Mouse (Mus musculus) right cerebral cortex, postnatal 4 days (tissue): ENCODE results near the gene Epha1.

Experiments
- DNase-seq: peaks from one replicate; pipeline ENCODE4 v3.0.0-alpha.2; 2022

Epha1 gene

DNA sequence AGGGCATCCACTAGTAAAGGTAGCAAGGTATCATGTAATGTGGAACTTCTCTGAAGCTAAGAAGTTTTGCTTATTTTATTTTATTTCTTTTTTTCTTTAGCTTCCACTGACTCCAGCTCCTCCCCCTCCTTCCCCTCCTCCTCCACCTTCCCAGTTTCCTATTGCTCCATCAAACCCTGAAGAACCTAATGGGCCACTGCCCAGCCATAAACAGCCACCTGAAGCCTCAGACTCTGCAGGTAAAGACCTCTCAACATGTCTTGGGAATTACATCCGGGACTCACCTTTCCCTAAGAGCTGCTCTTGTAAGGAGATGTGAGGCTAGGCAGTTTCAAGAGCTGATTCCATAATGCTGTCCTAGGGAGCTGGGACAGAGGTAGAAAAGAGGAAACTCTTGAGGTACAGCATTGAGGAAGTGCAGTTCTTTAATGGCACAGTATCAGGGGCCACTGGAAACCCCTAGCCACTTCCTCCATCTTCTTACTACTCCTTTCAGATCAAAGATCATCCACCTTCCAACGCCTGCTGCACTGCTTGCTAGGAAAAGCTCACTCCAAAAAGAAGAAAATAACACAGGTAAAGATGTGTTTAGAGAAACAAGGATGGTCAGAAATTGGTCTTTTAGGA, 62.5 kb downstream of the Epha1 start:
- DNase-seq, result no peak

DNA sequence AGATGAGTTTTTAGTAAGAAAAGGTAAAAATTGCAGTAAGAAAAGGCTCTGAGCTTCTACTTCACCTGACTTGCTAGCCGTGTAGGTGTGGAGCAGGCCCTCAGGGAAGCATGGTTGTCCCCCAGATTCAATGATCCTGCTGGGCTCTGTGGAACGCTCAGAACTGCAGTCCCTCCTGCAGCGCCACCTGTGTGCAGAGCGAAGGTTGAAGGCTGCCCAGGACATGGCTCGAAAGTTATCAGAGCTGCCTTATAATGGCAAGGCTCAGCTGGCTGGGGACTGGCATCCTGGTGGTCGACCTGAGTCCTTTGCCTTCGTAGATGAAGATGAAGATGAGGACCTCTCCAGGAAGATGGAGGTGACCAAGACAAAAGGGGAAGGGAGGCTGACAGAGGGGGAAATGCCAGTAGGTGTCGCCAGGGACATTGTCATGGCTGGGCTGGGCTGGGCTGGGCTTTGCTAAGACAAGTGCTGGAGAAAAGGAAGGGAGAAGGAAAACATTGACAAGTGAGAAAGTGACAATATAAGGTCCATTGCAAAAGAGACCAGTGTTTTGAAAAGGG, 63.2 kb downstream of the Epha1 start:
- DNase-seq, result no peak
